9 mouse cellular contexts compared by ENCODE assay signal in genomic region chr10:117033785-117034184, GRCm38 (mm10). TPM values are rescaled to one million over a fixed set of nuclear protein-coding genes. Genes with fewer than 3 reads are reported as not detected.
DNase-seq lines count a peak whose midpoint lies in the region; ATAC-seq and TF ChIP-seq lines count a peak whose summit lies in the region.
"Had no signal": no experiment of that assay in that cellular context is flagged by ENCODE, and none has a peak within 500 bp of the region (broad histone marks: within the 10 kb centered on the region; RNA-seq: fewer than 3 reads in every experiment).

No protein-coding gene starts in this region.

- no peak overlapping the region for H3K9ac ChIP-seq in neural tube, embryonic 15.5 days (replicated peaks)

- no peaks in the 10 kb centered on the region for H3K9me3 ChIP-seq in neural tube, embryonic 15.5 days (replicated peaks)
- no peaks in the 10 kb centered on the region for H3K9me3 ChIP-seq in limb, embryonic 10.5 days (replicated peaks)

- TF ChIP-seq CTCF in kidney, adult 2 months (conservative IDR thresholded peaks at IDR 0.05; ENCODE audit: insufficient read depth, insufficient read length, low read depth, low read length): peak; percentile 82

- no peak for TF ChIP-seq POLR2A in kidney, adult 2 months (IDR thresholded peaks at IDR 0.05; ENCODE audit: low read depth, low read length)

- DNase-seq in neural tube, embryonic 10.5 days (ENCODE audit: extremely low spot score, low spot score): peak; percentile 81
- peak; percentile 59 for DNase-seq in cerebellum, adult 9-10 months
- DNase-seq in gastrocnemius, adult 8-10 months (ENCODE audit: low spot score in 2 of 2): peak; percentile 76 to 85
- DNase-seq in kidney, adult 2 months: peak; percentile 87
- DNase-seq in limb, embryonic 10.5 days (ENCODE audit: low spot score): peak; percentile 86
- peak; percentile 86 for DNase-seq in naive thymus-derived CD4-positive, alpha-beta T cell, adult 2 months (ENCODE audit: low read depth)
- peak; percentile 49 for DNase-seq in telencephalon, adult 2 months (ENCODE audit: low read depth, low spot score)

- no peaks in the 10 kb centered on the region for H3K36me3 ChIP-seq in neural tube, embryonic 15.5 days
- no peaks in the 10 kb centered on the region for H3K36me3 ChIP-seq in kidney, adult 2 months (ENCODE audit: control insufficient read depth, insufficient read depth, low read length)
- H3K36me3 ChIP-seq in limb, embryonic 10.5 days: no peaks in the 10 kb centered on the region

- H3K27ac ChIP-seq in neural tube, embryonic 15.5 days (replicated peaks): no peak overlapping the region
- H3K27ac ChIP-seq in kidney, adult 2 months (ENCODE audit: insufficient read depth, low read depth, low read length): no peak overlapping the region
- no peak overlapping the region for H3K27ac ChIP-seq in limb, embryonic 10.5 days

- H3K4me1 ChIP-seq in neural tube, embryonic 15.5 days: no peaks in the 10 kb centered on the region
- no peaks in the 10 kb centered on the region for H3K4me1 ChIP-seq in kidney, adult 2 months (ENCODE audit: control insufficient read depth, insufficient read depth, low read length)
- peaks cover 6% of the 10 kb centered on the region for H3K4me1 ChIP-seq in limb, embryonic 10.5 days

- ATAC-seq in neural tube, embryonic 15.5 days (ENCODE audit: low FRiP score): no peak

- no peak overlapping the region for H3K4me2 ChIP-seq in neural tube, embryonic 15.5 days

- 34% methylated on average over 8 of the region's 8 CpGs for WGBS in neural tube, embryonic 15.5 days
- WGBS in kidney, adult 2 months: 10% methylated on average over 8 of the region's 8 CpGs
- 26% methylated on average over 8 of the region's 8 CpGs for WGBS in limb, embryonic 10.5 days

- H3K27me3 ChIP-seq in neural tube, embryonic 15.5 days (replicated peaks): no peaks in the 10 kb centered on the region
- no peaks in the 10 kb centered on the region for H3K27me3 ChIP-seq in kidney, adult 2 months (replicated peaks; ENCODE audit: control insufficient read depth, insufficient read depth, low read length)
- H3K27me3 ChIP-seq in limb, embryonic 10.5 days (ENCODE audit: low read depth, poor library complexity, severe bottlenecking): no peaks in the 10 kb centered on the region

- no peak overlapping the region for H3K4me3 ChIP-seq in neural tube, embryonic 15.5 days (replicated peaks)
- H3K4me3 ChIP-seq in kidney, adult 2 months (ENCODE audit: insufficient read depth, low read depth, low read length): no peak overlapping the region
- no peak overlapping the region for H3K4me3 ChIP-seq in limb, embryonic 10.5 days
- H3K4me3 ChIP-seq: erythroblast, embryonic 14.5 days had no signal

RNA-seq across cellular contexts. Expression of gene Lrrc10, which starts 11.4 kb away (rescaled TPM):
- not detected in 2 replicates for polyA plus RNA-seq in neural tube, embryonic 15.5 days (2015; fragmentation: Nextera tagmentation; extraction: Ambion mirVana)
- total RNA-seq in gastrocnemius, adult 8-10 months (2022): under 1 TPM in 1 of 4 experiments, not detected in 3; 0.27 TPM
- 0.13 TPM in 1 of 2 replicates, not detected in the other for polyA plus RNA-seq in kidney, adult 2 months (2012; rRNA removed)
- polyA plus RNA-seq in limb, embryonic 10.5 days (2016; fragmentation: Nextera tagmentation; extraction: Ambion mirVana): 0.10 TPM in 1 of 2 replicates, not detected in the other
- polyA plus RNA-seq: erythroblast, embryonic 14.5 days had no signal

RNA-seq across cellular contexts. Expression of gene Cct2, which starts 29.8 kb away (rescaled TPM):
- polyA plus RNA-seq in neural tube, embryonic 15.5 days (2015; fragmentation: Nextera tagmentation; extraction: Ambion mirVana): 247 and 251 TPM in 2 replicates
- 100 to 1,000 TPM; 109 to 146 (median 117) TPM for total RNA-seq in gastrocnemius, adult 8-10 months (2022)
- 67.1 and 84.6 TPM in 2 replicates for polyA plus RNA-seq in kidney, adult 2 months (2012; rRNA removed)
- polyA plus RNA-seq in limb, embryonic 10.5 days (2016; fragmentation: Nextera tagmentation; extraction: Ambion mirVana): 350 and 402 TPM in 2 replicates

RNA-seq across cellular contexts. Expression of gene Best3, which starts 47.7 kb away (rescaled TPM):
- 0.10 and 0.14 TPM in 2 replicates for polyA plus RNA-seq in neural tube, embryonic 15.5 days (2015; fragmentation: Nextera tagmentation; extraction: Ambion mirVana)
- total RNA-seq in gastrocnemius, adult 8-10 months (2022): 10 to 100 TPM; 20.6 to 37.3 (median 29.6) TPM
- 0.97 and 1.1 TPM in 2 replicates for polyA plus RNA-seq in kidney, adult 2 months (2012; rRNA removed)
- polyA plus RNA-seq in limb, embryonic 10.5 days (2016; fragmentation: Nextera tagmentation; extraction: Ambion mirVana): 0.05 TPM in 1 of 2 replicates, not detected in the other
- polyA plus RNA-seq: erythroblast, embryonic 14.5 days had no signal
